Mouse (Mus musculus): ENCODE data around the gene Aunip. TPM values are rescaled to one million over a fixed set of nuclear protein-coding genes. Genes with fewer than 3 reads are reported as not detected.

The Aunip gene
- 0.07 and 0.09 TPM in 2 replicates for polyA plus RNA-seq (2012; rRNA removed)

DNA sequence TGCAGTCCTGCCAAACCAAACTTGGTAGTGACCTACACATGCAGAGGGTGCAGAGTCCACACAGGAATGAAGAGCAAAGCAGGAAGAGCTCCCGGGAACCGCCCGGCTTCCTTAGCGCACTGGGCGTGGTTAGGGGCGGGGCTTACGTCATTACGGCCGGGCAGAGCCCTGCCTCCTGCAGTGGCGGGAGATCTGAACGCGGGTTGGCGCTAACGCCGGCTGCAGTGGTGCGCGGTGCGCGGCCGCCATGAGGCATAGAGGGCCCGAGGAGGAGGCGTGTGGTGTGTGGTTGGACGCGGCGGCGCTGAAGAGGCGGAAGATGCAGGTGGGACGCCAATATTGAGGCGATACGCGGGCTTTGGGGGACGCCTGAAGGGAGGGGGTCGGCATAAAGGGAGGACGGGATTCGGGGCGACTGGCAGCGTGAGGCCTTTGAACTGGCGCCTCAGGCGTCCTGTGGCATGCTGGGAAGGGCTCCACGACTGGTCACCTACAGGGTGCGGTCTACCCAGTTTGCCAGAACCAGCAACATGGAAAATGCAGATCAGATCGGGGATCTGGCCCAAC is at the start of gene Aunip:
Gene Aunip (plus strand): TSS at position 155 of the 567 bp plus-strand sequence.
- H3K27ac ChIP-seq (ENCODE audit: insufficient read depth, low read depth, low read length) = no peak within 1 kb of the TSS
- H3K36me3 ChIP-seq (ENCODE audit: control insufficient read depth, insufficient read depth, low read length) = no peaks in the 10 kb centered on the region; the same call in 1 of the 2 replicates
- H3K27me3 ChIP-seq (replicated peaks; ENCODE audit: control insufficient read depth, insufficient read depth, low read length) = no peaks in the 10 kb centered on the region
- peak within 1 kb of the TSS; percentile 47 for H3K4me3 ChIP-seq (ENCODE audit: insufficient read depth, low read depth, low read length)
- peak; percentile 94 for DNase-seq
- peaks cover 6% of the 10 kb centered on the region; the same call in 1 of the 2 replicates for H3K4me1 ChIP-seq (ENCODE audit: control insufficient read depth, insufficient read depth, low read length)
- no peak for TF ChIP-seq CTCF (conservative IDR thresholded peaks at IDR 0.05; ENCODE audit: insufficient read depth, insufficient read length, low read depth, low read length)
- no peak for TF ChIP-seq POLR2A (IDR thresholded peaks at IDR 0.05; ENCODE audit: low read depth, low read length)
- WGBS = under 1% methylated on average over 42 of the region's 42 CpGs

- Histone ChIP-seq H3K27ac (ENCODE audit: insufficient read depth, low read depth, low read length) (no peak overlapping the region), H3K36me3 (ENCODE audit: control insufficient read depth, insufficient read depth, low read length) (no peaks in the 10 kb centered on the region), H3K4me1 (ENCODE audit: control insufficient read depth, insufficient read depth, low read length) (peaks cover 1% of the 10 kb centered on the region; the same call in 1 of the 2 replicates), H3K4me3 (ENCODE audit: insufficient read depth, low read depth, low read length) (no peak overlapping the region), H3K27me3 (replicated peaks; ENCODE audit: control insufficient read depth, insufficient read depth, low read length) (no peaks in the 10 kb centered on the region)
- WGBS = 75% methylated on average over 5 of the region's 5 CpGs
- DNase-seq = no peak
- TF ChIP-seq POLR2A (IDR thresholded peaks at IDR 0.05; ENCODE audit: low read depth, low read length) (no peak), CTCF (conservative IDR thresholded peaks at IDR 0.05; ENCODE audit: insufficient read depth, insufficient read length, low read depth, low read length) (no peak)
Observed at GRCm38 (mm10) chr4:134461252-134461651, 49.5 kb upstream of the Aunip start.

DNA sequence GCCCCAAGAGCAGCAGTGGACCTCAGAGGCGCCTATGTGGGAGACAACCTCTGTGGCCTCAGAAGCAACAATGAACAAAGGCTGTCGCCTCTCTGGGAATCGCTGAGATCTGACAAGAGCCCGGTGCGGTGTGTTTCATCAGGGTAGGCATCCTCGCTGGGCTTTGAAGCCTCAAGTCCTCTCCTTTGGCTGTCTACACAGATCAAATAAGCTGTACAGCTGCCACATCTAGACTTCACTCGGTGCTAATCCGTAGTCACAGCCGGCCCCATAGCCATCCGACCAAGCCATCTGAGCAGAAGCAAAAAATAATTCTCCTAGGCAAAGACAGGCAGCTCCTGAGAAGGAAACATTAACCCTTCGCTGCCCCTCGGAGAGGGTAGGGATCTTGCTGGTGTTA is 45.0 kb upstream of the Aunip start:
- TF ChIP-seq CTCF (conservative IDR thresholded peaks at IDR 0.05; ENCODE audit: insufficient read depth, insufficient read length, low read depth, low read length) (no peak), POLR2A (IDR thresholded peaks at IDR 0.05; ENCODE audit: low read depth, low read length) (no peak)
- WGBS = 64% methylated on average over 12 of the region's 12 CpGs
- no peak for DNase-seq
- H3K27me3 ChIP-seq (replicated peaks; ENCODE audit: control insufficient read depth, insufficient read depth, low read length) = no peaks in the 10 kb centered on the region
- no peaks in the 10 kb centered on the region for H3K36me3 ChIP-seq (ENCODE audit: control insufficient read depth, insufficient read depth, low read length)
- no peak overlapping the region for H3K27ac ChIP-seq (ENCODE audit: insufficient read depth, low read depth, low read length)
- no peak overlapping the region for H3K4me3 ChIP-seq (ENCODE audit: insufficient read depth, low read depth, low read length)
- H3K4me1 ChIP-seq (ENCODE audit: control insufficient read depth, insufficient read depth, low read length) = peaks cover 5% of the 10 kb centered on the region; the same call in 1 of the 2 replicates

- no peak for TF ChIP-seq CTCF (conservative IDR thresholded peaks at IDR 0.05; ENCODE audit: insufficient read depth, insufficient read length, low read depth, low read length)
- no peak for TF ChIP-seq POLR2A (IDR thresholded peaks at IDR 0.05; ENCODE audit: low read depth, low read length)
- H3K4me1 ChIP-seq (ENCODE audit: control insufficient read depth, insufficient read depth, low read length) = peaks cover 5% of the 10 kb centered on the region; the same call in 1 of the 2 replicates
- DNase-seq = no peak
- no peak overlapping the region for H3K27ac ChIP-seq (ENCODE audit: insufficient read depth, low read depth, low read length)
- H3K4me3 ChIP-seq (ENCODE audit: insufficient read depth, low read depth, low read length) = no peak overlapping the region
- no peaks in the 10 kb centered on the region for H3K36me3 ChIP-seq (ENCODE audit: control insufficient read depth, insufficient read depth, low read length)
- no peaks in the 10 kb centered on the region for H3K27me3 ChIP-seq (replicated peaks; ENCODE audit: control insufficient read depth, insufficient read depth, low read length)
- 83% methylated on average over 11 of the region's 11 CpGs for WGBS
Observed at GRCm38 (mm10) chr4:134466381-134467262, 44.2 kb upstream of the Aunip start.

DNA sequence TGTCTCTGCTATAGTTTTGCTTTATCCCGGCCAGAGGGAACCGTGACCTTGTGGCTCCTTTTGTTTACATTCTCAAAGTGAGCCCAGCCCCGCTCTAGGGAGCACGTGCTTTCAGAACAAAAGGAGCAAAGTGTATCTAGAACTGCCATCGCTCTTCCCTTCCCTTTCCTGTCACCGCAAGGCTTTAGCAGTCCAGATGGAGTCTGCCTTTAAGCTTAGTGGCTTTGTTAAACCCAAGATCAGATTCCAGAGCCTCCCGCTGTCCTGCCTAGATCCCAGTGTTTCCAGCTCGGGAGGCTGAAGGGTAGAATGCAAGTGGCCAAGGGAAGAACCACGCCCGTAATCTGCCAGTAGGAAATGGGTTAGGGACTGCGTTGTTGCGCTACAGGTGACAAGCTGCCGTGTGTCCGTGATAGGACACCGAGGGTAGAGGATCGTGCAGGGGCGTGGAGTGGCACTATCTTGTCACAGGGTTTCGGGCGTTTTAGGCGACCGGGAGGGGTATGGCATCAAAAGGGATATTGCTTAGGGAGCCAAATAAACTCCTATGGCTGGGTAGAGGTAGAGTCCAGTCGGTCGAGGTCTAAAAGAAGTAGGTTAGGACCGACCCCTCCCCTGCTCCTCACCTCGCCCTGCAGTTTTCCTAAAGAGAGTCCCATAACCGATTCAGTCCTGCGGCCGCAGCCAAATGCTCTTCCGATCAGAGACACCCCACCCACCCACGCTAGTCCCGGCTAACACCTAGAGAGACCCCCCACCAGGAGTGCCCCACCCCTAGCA is 43.2 kb upstream of the Aunip start:
- under 1% methylated on average over 31 of the region's 31 CpGs for WGBS
- H3K4me3 ChIP-seq (ENCODE audit: insufficient read depth, low read depth, low read length) = peak overlapping the region; percentile 54
- peak; percentile 44 for DNase-seq

DNA sequence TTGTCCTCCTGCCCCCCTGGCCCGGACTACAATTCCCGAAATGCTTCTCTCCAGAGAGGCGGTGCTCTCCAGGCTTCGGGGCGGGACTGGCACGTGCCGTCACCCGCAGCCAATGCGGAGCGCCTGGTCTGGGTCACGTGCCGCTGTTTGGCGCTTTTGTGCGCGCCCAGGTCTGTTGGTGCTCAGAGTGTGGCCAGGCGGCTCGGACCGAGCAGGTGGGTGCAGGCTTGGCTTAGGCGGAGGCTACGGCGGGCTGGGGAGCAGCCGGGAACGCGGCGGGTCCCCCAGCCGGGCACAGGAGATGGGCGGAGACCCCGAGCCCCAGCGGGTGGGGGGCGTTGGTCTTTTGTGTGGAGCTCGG is 42.6 kb upstream of the Aunip start, which contains the start of gene Stmn1:
Gene Stmn1 (plus strand): TSS at position 106 of the 361 bp plus-strand sequence.
- no peaks in the 10 kb centered on the region for H3K27me3 ChIP-seq (replicated peaks; ENCODE audit: control insufficient read depth, insufficient read depth, low read length)
- 0% methylated on average over 29 of the region's 31 CpGs for whole genome bisulfite sequencing
- no peak within 1 kb of the TSS for H3K27ac ChIP-seq (ENCODE audit: insufficient read depth, low read depth, low read length)
- H3K4me1 ChIP-seq (ENCODE audit: control insufficient read depth, insufficient read depth, low read length) = peaks cover 5% of the 10 kb centered on the region; the same call in 1 of the 2 replicates
- TF ChIP-seq CTCF (conservative IDR thresholded peaks at IDR 0.05; ENCODE audit: insufficient read depth, insufficient read length, low read depth, low read length) (no peak), POLR2A (IDR thresholded peaks at IDR 0.05; ENCODE audit: low read depth, low read length) (peak; percentile 91)
- DNase-seq = peak; percentile 97
- H3K36me3 ChIP-seq (ENCODE audit: control insufficient read depth, insufficient read depth, low read length) = no peaks in the 10 kb centered on the region
- H3K4me3 ChIP-seq (ENCODE audit: insufficient read depth, low read depth, low read length) = peak within 1 kb of the TSS; percentile 71

More for the DNA sequence above, 43.2 kb upstream of the Aunip start:
- Histone ChIP-seq H3K27me3 (replicated peaks; ENCODE audit: control insufficient read depth, insufficient read depth, low read length) (no peaks in the 10 kb centered on the region), H3K36me3 (ENCODE audit: control insufficient read depth, insufficient read depth, low read length) (no peaks in the 10 kb centered on the region), H3K4me1 (ENCODE audit: control insufficient read depth, insufficient read depth, low read length) (peaks cover 5% of the 10 kb centered on the region; the same call in 1 of the 2 replicates), H3K27ac (ENCODE audit: insufficient read depth, low read depth, low read length) (no peak overlapping the region)
- TF ChIP-seq CTCF (conservative IDR thresholded peaks at IDR 0.05; ENCODE audit: insufficient read depth, insufficient read length, low read depth, low read length) (no peak), POLR2A (IDR thresholded peaks at IDR 0.05; ENCODE audit: low read depth, low read length) (no peak)

Measured in kidney, adult 2 months (tissue).